Mouse (Mus musculus) heart, postnatal 0 days (tissue): ENCODE measurements at regions not wholly inside any gene's neighbourhood (a gene's known extent, or its start where the extent isn't known, plus 50 kb on each side); places are given as distances from the start of the nearest gene placed in this dataset.

Experiments
- ATAC-seq: fragments of 200-750 bp; cut with Nextera tagmentation; 2 replicates; pipeline ENCODE4 v1.8.0; 2017; ENCODE audit warnings: low read depth, moderate number of reproducible peaks, moderate library complexity; ENCODE audit not compliant: insufficient read depth
- DNase-seq: peaks from one replicate; pipeline ENCODE4 v3.0.0-alpha.2; 2016; ENCODE audit warnings: low spot score
- H3K27ac ChIP-seq: fragments of 300-500 bp; sonication (generic); 2 replicates; pipeline ENCODE4 v1.5.1; 2014; ENCODE audit warnings: low read depth, mild to moderate bottlenecking
- H3K27me3 ChIP-seq: fragments of 300-500 bp; sonication (generic); 2 replicates; pipeline ENCODE4 v1.6.1; 2014; ENCODE audit warnings: low read length, mixed read lengths; ENCODE audit not compliant: control insufficient read depth, insufficient read depth
- H3K36me3 ChIP-seq: fragments of 300-500 bp; sonication (generic); replicated peaks from 2 replicates; pipeline ENCODE4 v1.6.1; 2014; ENCODE audit warnings: low read length, mixed read lengths; ENCODE audit not compliant: control insufficient read depth, insufficient read depth
- H3K4me1 ChIP-seq: fragments of 300-500 bp; sonication (generic); 2 replicates; pipeline ENCODE4 v1.6.1; 2014; ENCODE audit warnings: antibody characterized with exemption; ENCODE audit not compliant: control insufficient read depth, insufficient read depth
- H3K4me2 ChIP-seq: fragments of 300-500 bp; sonication (generic); 2 replicates; pipeline ENCODE4 v1.6.1; 2014; ENCODE audit warnings: low read depth, mild to moderate bottlenecking, low read length, moderate library complexity
- H3K4me3 ChIP-seq: fragments of 300-500 bp; sonication (generic); 2 replicates; pipeline ENCODE4 v1.5.1; 2014; ENCODE audit warnings: low read depth, low read length
- H3K9ac ChIP-seq: fragments of 300-500 bp; sonication (generic); replicated peaks from 2 replicates; pipeline ENCODE4 v1.6.1; 2014; ENCODE audit warnings: low read depth, low read length, mixed read lengths
- H3K9me3 ChIP-seq: fragments of 300-500 bp; sonication (generic); replicated peaks from 2 replicates; pipeline ENCODE4 v1.6.1; 2016; ENCODE audit warnings: low read length; ENCODE audit not compliant: control insufficient read depth
- CTCF ChIP-seq: IDR thresholded peaks from 2 replicates; pipeline ENCODE4 v1.5.1; 2016; ENCODE audit warnings: antibody characterized with exemption, control low read depth, low read depth
- EP300 ChIP-seq: IDR thresholded peaks from 2 replicates; pipeline ENCODE4 v1.6.1; 2016; ENCODE audit warnings: antibody characterized with exemption, low read depth
- WGBS: fragments of 180-500 bp; shearing (Covaris S2); extraction: QIAGEN DNeasy Blood & Tissue Kit; methylation state at CpG from one replicate; pipeline ENCODE4 v1.1.7; 2014; 5-methylcytosine and 5-hydroxymethylcytosine counted together

- Histone ChIP-seq H3K4me2 (no peak overlapping the region), H3K27ac (no peak overlapping the region), H3K4me1 (no peaks in the 10 kb centered on the region), H3K9me3 (no peaks in the 10 kb centered on the region), H3K36me3 (no peaks in the 10 kb centered on the region), H3K9ac (no peak overlapping the region), H3K27me3 (no peaks in the 10 kb centered on the region), H3K4me3 (no peak overlapping the region)
- no peak for ATAC-seq
- DNase-seq, result no peak
- WGBS, result 95% methylated on average over 3 of the region's 3 CpGs
- no peak for TF ChIP-seq CTCF
Observed at GRCm38 (mm10) chr14:110047748-110048147, 707.2 kb downstream of the Slitrk6 start.

- Histone ChIP-seq H3K27me3 (no peaks in the 10 kb centered on the region), H3K9me3 (no peaks in the 10 kb centered on the region), H3K9ac (no peak overlapping the region), H3K4me2 (no peak overlapping the region), H3K27ac (no peak overlapping the region), H3K4me1 (no peaks in the 10 kb centered on the region), H3K4me3 (no peak overlapping the region), H3K36me3 (no peaks in the 10 kb centered on the region)
- ATAC-seq, result no peak
- no peak for DNase-seq
- TF ChIP-seq EP300 (no peak), CTCF (no peak)
Observed at GRCm38 (mm10) chr14:110043211-110043610, 711.7 kb downstream of the Slitrk6 start.

GRCm38 (mm10) chr14:110021812-110022211 is 733.1 kb downstream of the Slitrk6 start:
- H3K9me3 ChIP-seq, result no peaks in the 10 kb centered on the region
- DNase-seq, result no peak
- no peak overlapping the region for H3K4me2 ChIP-seq
- no peak for ATAC-seq
- no peaks in the 10 kb centered on the region for H3K36me3 ChIP-seq
- H3K27me3 ChIP-seq, result no peaks in the 10 kb centered on the region
- TF ChIP-seq CTCF, result no peak
- TF ChIP-seq EP300, result no peak
- no peak overlapping the region for H3K9ac ChIP-seq
- 55% methylated on average over 3 of the region's 3 CpGs for WGBS
- H3K27ac ChIP-seq, result no peak overlapping the region
- H3K4me3 ChIP-seq, result no peak overlapping the region
- H3K4me1 ChIP-seq, result no peaks in the 10 kb centered on the region

DNA sequence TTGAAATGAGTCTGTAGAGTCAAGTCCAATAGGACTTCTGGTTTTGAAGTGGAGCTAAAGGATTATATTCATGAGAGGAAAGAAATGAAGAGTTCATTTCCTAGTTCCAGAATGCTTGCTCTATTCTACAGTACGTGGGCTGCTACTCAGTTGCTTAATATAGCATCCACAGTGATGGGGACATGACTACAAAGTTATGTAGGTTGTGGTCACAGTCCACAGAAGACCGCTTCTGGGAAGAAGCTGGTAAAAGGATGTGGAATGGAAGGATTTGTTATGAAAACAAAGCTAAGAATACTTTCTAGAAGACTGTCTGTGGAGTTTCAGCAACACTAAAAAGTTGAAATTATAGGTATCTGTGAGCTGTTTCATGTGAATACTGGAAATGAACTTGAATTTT is 739.8 kb downstream of the Slitrk6 start:
- Histone ChIP-seq H3K4me1 (no peaks in the 10 kb centered on the region), H3K9me3 (no peaks in the 10 kb centered on the region), H3K36me3 (no peaks in the 10 kb centered on the region), H3K27me3 (no peaks in the 10 kb centered on the region), H3K9ac (no peak overlapping the region), H3K27ac (no peak overlapping the region), H3K4me3 (no peak overlapping the region), H3K4me2 (no peak overlapping the region)
- WGBS, result 51% methylated on average over 2 of the region's 2 CpGs
- TF ChIP-seq EP300 (no peak), CTCF (no peak)
- ATAC-seq (no peak), DNase-seq (no peak)

DNA sequence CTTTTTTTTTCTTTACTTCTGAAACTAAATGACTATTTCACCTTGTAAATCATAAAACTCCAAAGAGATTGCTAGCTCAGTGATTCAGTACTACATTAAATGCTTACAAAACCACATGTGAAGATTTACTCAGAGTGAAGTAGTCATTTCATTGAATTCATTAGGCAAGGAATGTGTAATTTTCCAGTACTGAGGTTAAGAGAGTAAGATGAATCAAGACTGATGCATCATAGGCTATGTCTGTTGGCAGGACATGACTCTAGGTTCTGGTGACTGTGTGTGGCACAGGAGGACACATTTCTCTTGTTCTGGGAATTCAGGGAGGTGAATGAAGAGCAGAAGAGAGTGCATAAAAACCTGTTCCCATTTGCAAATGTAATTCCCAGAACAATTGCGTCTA is 741.7 kb downstream of the Slitrk6 start:
- WGBS, result 80% methylated on average over 1 of the region's 1 CpGs
- ATAC-seq (no peak), DNase-seq (no peak)
- TF ChIP-seq CTCF (no peak), EP300 (no peak)
- H3K4me2 ChIP-seq, result no peak overlapping the region
- no peak overlapping the region for H3K27ac ChIP-seq
- no peaks in the 10 kb centered on the region for H3K9me3 ChIP-seq
- H3K4me1 ChIP-seq, result no peaks in the 10 kb centered on the region
- H3K4me3 ChIP-seq, result no peak overlapping the region
- H3K27me3 ChIP-seq, result no peaks in the 10 kb centered on the region
- H3K36me3 ChIP-seq, result no peaks in the 10 kb centered on the region
- no peak overlapping the region for H3K9ac ChIP-seq

DNA sequence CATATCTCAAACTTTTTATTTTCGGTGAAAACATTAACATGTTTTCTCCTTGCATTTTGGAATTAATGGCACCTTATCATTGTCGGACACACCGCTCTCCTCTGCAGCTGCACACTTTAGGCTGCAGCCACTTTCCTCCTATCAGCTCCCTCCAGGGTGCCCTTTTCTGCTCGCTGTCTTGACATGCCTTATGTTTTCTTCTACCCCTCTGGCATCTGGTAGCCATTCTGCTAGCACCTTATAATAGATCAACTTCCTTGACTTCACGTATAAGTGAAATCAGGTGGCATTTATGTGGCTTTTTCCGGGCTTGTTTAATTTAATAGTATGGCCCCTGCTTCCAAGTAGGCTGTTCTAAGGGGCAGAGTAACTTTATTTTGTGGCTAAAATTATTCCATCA is 747.8 kb downstream of the Slitrk6 start:
- Histone ChIP-seq H3K4me1 (no peaks in the 10 kb centered on the region), H3K4me2 (no peak overlapping the region), H3K9ac (no peak overlapping the region), H3K27me3 (no peaks in the 10 kb centered on the region), H3K9me3 (no peaks in the 10 kb centered on the region), H3K27ac (no peak overlapping the region), H3K4me3 (no peak overlapping the region), H3K36me3 (no peaks in the 10 kb centered on the region)
- ATAC-seq, result no peak
- TF ChIP-seq EP300 (no peak), CTCF (no peak)
- 71% methylated on average over 6 of the region's 6 CpGs for WGBS
- DNase-seq, result no peak
